Mouse (Mus musculus): ENCODE data around the gene Slc2a6. TPM values are rescaled to one million over a fixed set of nuclear protein-coding genes. Genes with fewer than 3 reads are reported as not detected.

Slc2a6 gene
- 0.55 TPM for polyA plus RNA-seq (2012; fragmentation: generic; extraction: Trizol)
- long read RNA-seq, experiment 1, partial matches to known transcripts = 2 of 6 reads
- long read RNA-seq, experiment 1, other reads (novel, unspliced or antisense) = 1 of 6 reads
- long read RNA-seq, experiment 2 = 0 reads

GRCm38 (mm10) chr2:27027618-27028436, at the start of gene Slc2a6:
Gene Slc2a6, minus strand, starts transcription at chr2:27027998.
- Histone ChIP-seq H3K27me3 (ENCODE audit: control insufficient read depth, insufficient read depth, insufficient read length) (peaks cover 14% of the 10 kb centered on the region), H3ac (ENCODE audit: control insufficient read depth, insufficient read length, low read depth) (no peak within 1 kb of the TSS), H3K79me3 (ENCODE audit: low read depth) (no peaks in the 10 kb centered on the region), H3K36me3 (ENCODE audit: control insufficient read depth, insufficient read depth) (no peaks in the 10 kb centered on the region), H3K4me3 (ENCODE audit: insufficient read depth, poor library complexity, severe bottlenecking) (no peak within 1 kb of the TSS), H3K79me2 (ENCODE audit: control insufficient read depth, insufficient read depth) (no peaks in the 10 kb centered on the region)
- TF ChIP-seq FOSL1 (IDR thresholded peaks at IDR 0.05; ENCODE audit: insufficient read depth, low read length, poor library complexity, severe bottlenecking) = no peak
- peak; percentile 72 for TF ChIP-seq MAX (IDR thresholded peaks at IDR 0.05)

GRCm38 (mm10) chr2:27075485-27075884, 47.7 kb upstream of the Slc2a6 start:
- TF ChIP-seq CTCF (IDR thresholded peaks at IDR 0.05; ENCODE audit: control insufficient read depth, insufficient read depth, insufficient read length) (peak; percentile 62), CEBPB (IDR thresholded peaks at IDR 0.05; ENCODE audit: low read depth) (no peak)
- H3K36me3 ChIP-seq (ENCODE audit: control insufficient read depth, insufficient read depth) = no peaks in the 10 kb centered on the region
- H3ac ChIP-seq (ENCODE audit: control insufficient read depth, insufficient read length, low read depth) = no peak overlapping the region
- H3K4me3 ChIP-seq (ENCODE audit: insufficient read depth, poor library complexity, severe bottlenecking) = no peak overlapping the region
- H3K79me2 ChIP-seq (ENCODE audit: control insufficient read depth, insufficient read depth) = no peaks in the 10 kb centered on the region
- H3K79me3 ChIP-seq (ENCODE audit: low read depth) = no peaks in the 10 kb centered on the region
- peaks cover 19% of the 10 kb centered on the region for H3K27me3 ChIP-seq (ENCODE audit: control insufficient read depth, insufficient read depth, insufficient read length)

- Histone ChIP-seq H3K36me3 (ENCODE audit: control insufficient read depth, insufficient read depth) (no peaks in the 10 kb centered on the region), H3K27me3 (ENCODE audit: control insufficient read depth, insufficient read depth, insufficient read length) (peaks cover 17% of the 10 kb centered on the region), H3K79me2 (ENCODE audit: control insufficient read depth, insufficient read depth) (no peaks in the 10 kb centered on the region), H3ac (ENCODE audit: control insufficient read depth, insufficient read length, low read depth) (no peak overlapping the region), H3K4me3 (ENCODE audit: insufficient read depth, poor library complexity, severe bottlenecking) (no peak overlapping the region), H3K79me3 (ENCODE audit: low read depth) (no peaks in the 10 kb centered on the region)
- TF ChIP-seq MYOG (IDR thresholded peaks at IDR 0.05; ENCODE audit: control insufficient read depth, extremely low read depth, insufficient read length) (no peak), MAX (IDR thresholded peaks at IDR 0.05) (no peak), CTCF (IDR thresholded peaks at IDR 0.05; ENCODE audit: control insufficient read depth, insufficient read depth, insufficient read length) (no peak), FOSL1 (IDR thresholded peaks at IDR 0.05; ENCODE audit: insufficient read depth, low read length, poor library complexity, severe bottlenecking) (no peak), CEBPB (IDR thresholded peaks at IDR 0.05; ENCODE audit: low read depth) (no peak)
Observed at GRCm38 (mm10) chr2:27074804-27075203, 47.0 kb upstream of the Slc2a6 start.

- no peak overlapping the region for H3K4me3 ChIP-seq (ENCODE audit: insufficient read depth, poor library complexity, severe bottlenecking)
- no peaks in the 10 kb centered on the region for H3K79me2 ChIP-seq (ENCODE audit: control insufficient read depth, insufficient read depth)
- TF ChIP-seq MYOG (IDR thresholded peaks at IDR 0.05; ENCODE audit: control insufficient read depth, extremely low read depth, insufficient read length) (no peak), CTCF (IDR thresholded peaks at IDR 0.05; ENCODE audit: control insufficient read depth, insufficient read depth, insufficient read length) (no peak)
- H3K36me3 ChIP-seq (ENCODE audit: control insufficient read depth, insufficient read depth) = no peaks in the 10 kb centered on the region
- peaks cover 7% of the 10 kb centered on the region for H3K27me3 ChIP-seq (ENCODE audit: control insufficient read depth, insufficient read depth, insufficient read length)
- H3ac ChIP-seq (ENCODE audit: control insufficient read depth, insufficient read length, low read depth) = no peak overlapping the region
- no peaks in the 10 kb centered on the region for H3K79me3 ChIP-seq (ENCODE audit: low read depth)
Observed at GRCm38 (mm10) chr2:27073407-27073806, 45.6 kb upstream of the Slc2a6 start.

DNA sequence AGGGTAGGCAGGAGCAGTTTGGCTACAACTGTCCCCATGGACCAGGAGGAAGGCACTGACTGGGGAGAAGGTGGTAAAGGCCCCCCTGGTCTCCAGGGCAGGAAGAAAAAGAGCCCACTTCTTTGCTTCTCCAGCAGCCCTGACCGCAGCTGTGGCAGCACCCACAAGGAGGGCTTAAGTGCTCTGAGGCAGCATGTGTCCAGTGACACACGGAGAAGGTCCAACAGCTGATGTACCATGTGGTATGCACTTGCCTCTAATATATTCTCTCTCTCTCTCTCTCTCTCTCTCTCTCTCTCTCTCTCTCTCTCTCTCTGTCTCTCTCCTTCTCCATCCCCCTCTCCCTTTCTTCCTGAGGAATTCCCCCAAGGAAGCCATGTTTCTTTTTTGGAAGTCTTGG, 44.2 kb upstream of the Slc2a6 start, which contains the start of gene Mymk:
TSS of gene Mymk (minus strand) at position 202 of the 400 bp plus-strand sequence.
- no peak within 1 kb of the TSS for H3ac ChIP-seq (ENCODE audit: control insufficient read depth, insufficient read length, low read depth)
- H3K27me3 ChIP-seq (ENCODE audit: control insufficient read depth, insufficient read depth, insufficient read length) = peaks cover 5% of the 10 kb centered on the region
- H3K79me3 ChIP-seq (ENCODE audit: low read depth) = no peaks in the 10 kb centered on the region
- H3K4me3 ChIP-seq (ENCODE audit: insufficient read depth, poor library complexity, severe bottlenecking) = no peak within 1 kb of the TSS
- H3K36me3 ChIP-seq (ENCODE audit: control insufficient read depth, insufficient read depth) = no peaks in the 10 kb centered on the region
- peak; percentile 20 for TF ChIP-seq MYOD1 (IDR thresholded peaks at IDR 0.05; ENCODE audit: control insufficient read depth, insufficient read length, low read depth)
- TF ChIP-seq CEBPB (IDR thresholded peaks at IDR 0.05; ENCODE audit: low read depth) = no peak
- H3K79me2 ChIP-seq (ENCODE audit: control insufficient read depth, insufficient read depth) = no peaks in the 10 kb centered on the region

- no peaks in the 10 kb centered on the region for H3K79me3 ChIP-seq (ENCODE audit: low read depth)
- H3ac ChIP-seq (ENCODE audit: control insufficient read depth, insufficient read length, low read depth) = no peak overlapping the region
- peaks cover 5% of the 10 kb centered on the region for H3K27me3 ChIP-seq (ENCODE audit: control insufficient read depth, insufficient read depth, insufficient read length)
- no peaks in the 10 kb centered on the region for H3K79me2 ChIP-seq (ENCODE audit: control insufficient read depth, insufficient read depth)
- H3K4me3 ChIP-seq (ENCODE audit: insufficient read depth, poor library complexity, severe bottlenecking) = no peak overlapping the region
- TF ChIP-seq MAX (IDR thresholded peaks at IDR 0.05) (no peak), CTCF (IDR thresholded peaks at IDR 0.05; ENCODE audit: control insufficient read depth, insufficient read depth, insufficient read length) (no peak), MYOG (IDR thresholded peaks at IDR 0.05; ENCODE audit: control insufficient read depth, extremely low read depth, insufficient read length) (no peak), USF1 (IDR thresholded peaks at IDR 0.05; ENCODE audit: low read depth) (no peak), MYOD1 (IDR thresholded peaks at IDR 0.05; ENCODE audit: control insufficient read depth, insufficient read length, low read depth) (no peak), FOSL1 (IDR thresholded peaks at IDR 0.05; ENCODE audit: insufficient read depth, low read length, poor library complexity, severe bottlenecking) (no peak), CEBPB (IDR thresholded peaks at IDR 0.05; ENCODE audit: low read depth) (no peak)
- no peaks in the 10 kb centered on the region for H3K36me3 ChIP-seq (ENCODE audit: control insufficient read depth, insufficient read depth)
Observed at GRCm38 (mm10) chr2:27071137-27071536, 43.3 kb upstream of the Slc2a6 start.
